In genomic region chr3:96561946-96562681, GRCm38 (mm10) we compare ENCODE assay signal across 8 mouse cellular contexts. TPM values are rescaled to one million over a fixed set of nuclear protein-coding genes. Genes with fewer than 3 reads are reported as not detected.
DNase-seq lines count a peak whose midpoint lies in the region; ATAC-seq lines count a peak whose summit lies in the region.

No protein-coding gene starts in this region.

- no peaks in the 10 kb centered on the region for H3K27me3 ChIP-seq in embryonic facial prominence, embryonic 11.5 days (ENCODE audit: control insufficient read depth, insufficient read depth, low read length)
- H3K27me3 ChIP-seq in embryonic facial prominence, embryonic 10.5 days (replicated peaks; ENCODE audit: low read depth, poor library complexity, severe bottlenecking), result no peaks in the 10 kb centered on the region
- no peaks in the 10 kb centered on the region for H3K27me3 ChIP-seq in heart, embryonic 14.5 days (ENCODE audit: control insufficient read depth, insufficient read depth, low read length)
- no peaks in the 10 kb centered on the region for H3K27me3 ChIP-seq in liver, embryonic 12.5 days (replicated peaks)

- DNase-seq in embryonic facial prominence, embryonic 11.5 days (ENCODE audit: low spot score), result no peak
- DNase-seq in embryonic facial prominence, embryonic 10.5 days (ENCODE audit: low spot score), result no peak
- peak; percentile 24 for DNase-seq in CD4-positive helper T cell, adult 2 months (ENCODE audit: low read depth, low spot score)
- DNase-seq in cerebellum, adult 11-12 months, result no peak
- no peak for DNase-seq in urinary bladder, postnatal 10 days (ENCODE audit: low spot score)

- H3K36me3 ChIP-seq in embryonic facial prominence, embryonic 11.5 days (replicated peaks; ENCODE audit: control insufficient read depth, insufficient read depth, low read depth, low read length), result no peaks in the 10 kb centered on the region; the same call in 1 of the 2 replicates
- peaks cover 23% of the 10 kb centered on the region for H3K36me3 ChIP-seq in embryonic facial prominence, embryonic 10.5 days (replicated peaks)
- peaks cover 33% of the 10 kb centered on the region for H3K36me3 ChIP-seq in heart, embryonic 14.5 days (ENCODE audit: control insufficient read depth, insufficient read depth, low read length)
- H3K36me3 ChIP-seq in liver, embryonic 12.5 days, result peaks cover 25% of the 10 kb centered on the region

- no peak overlapping the region for H3K4me3 ChIP-seq in embryonic facial prominence, embryonic 11.5 days (ENCODE audit: low read depth, low read length)
- no peak overlapping the region for H3K4me3 ChIP-seq in embryonic facial prominence, embryonic 10.5 days
- H3K4me3 ChIP-seq in heart, embryonic 14.5 days (ENCODE audit: control insufficient read depth in 1 of 2, insufficient read depth in 1 of 2, low read depth in 1 of 2, low read length in 2 of 2), result peak overlapping the region; percentile 22 to 76; a peak in 3 of 4 replicates
- no peak overlapping the region; the same call in 1 of the 2 replicates for H3K4me3 ChIP-seq in liver, embryonic 12.5 days

- WGBS in embryonic facial prominence, embryonic 11.5 days, result 60% methylated on average over 10 of the region's 10 CpGs
- WGBS in embryonic facial prominence, embryonic 10.5 days, result 61% methylated on average over 10 of the region's 10 CpGs
- 46% methylated on average over 10 of the region's 10 CpGs for WGBS in heart, embryonic 14.5 days
- 47% methylated on average over 10 of the region's 10 CpGs for WGBS in liver, embryonic 12.5 days (ENCODE audit: insufficient replicate concordance)

- H3K4me2 ChIP-seq in embryonic facial prominence, embryonic 11.5 days (ENCODE audit: low read depth, low read length), result no peak overlapping the region
- peak overlapping the region; percentile 85 for H3K4me2 ChIP-seq in heart, embryonic 14.5 days (ENCODE audit: low read length)
- peak overlapping the region; percentile 5; the same call in 1 of the 2 replicates for H3K4me2 ChIP-seq in liver, embryonic 12.5 days

- H3K9ac ChIP-seq in embryonic facial prominence, embryonic 11.5 days (replicated peaks; ENCODE audit: low read length), result no peak overlapping the region
- H3K9ac ChIP-seq in heart, embryonic 14.5 days (ENCODE audit: low read length), result peak overlapping the region; percentile 98
- H3K9ac ChIP-seq in liver, embryonic 12.5 days, result no peak overlapping the region

- no peak for ATAC-seq in embryonic facial prominence, embryonic 11.5 days (replicated peaks; ENCODE audit: insufficient number of reproducible peaks, low FRiP score, low TSS enrichment, low read depth)
- ATAC-seq in heart, embryonic 14.5 days (ENCODE audit: insufficient number of reproducible peaks, insufficient read depth, low FRiP score, low read depth), result no peak
- no peak for ATAC-seq in liver, embryonic 12.5 days
- ATAC-seq in megakaryocyte progenitor cell, adult 5-6 weeks (replicated peaks; ENCODE audit: poor library complexity), result no peak

- 0 out of 2 replicates have a peak overlapping the region, but pooled peaks have one; percentile 28 for H3K27ac ChIP-seq in embryonic facial prominence, embryonic 11.5 days (replicated peaks; ENCODE audit: low read depth, low read length)
- no peak overlapping the region for H3K27ac ChIP-seq in embryonic facial prominence, embryonic 10.5 days (replicated peaks)
- peak overlapping the region; percentile 55 to 96 for H3K27ac ChIP-seq in heart, embryonic 14.5 days (replicated peaks in 1 of 2; ENCODE audit: control insufficient read depth in 1 of 2, insufficient read depth in 1 of 2, low read depth in 2 of 2, low read length in 2 of 2)
- H3K27ac ChIP-seq in liver, embryonic 12.5 days, result peak overlapping the region; percentile 52

- H3K9me3 ChIP-seq in embryonic facial prominence, embryonic 11.5 days (replicated peaks; ENCODE audit: control insufficient read depth, low read length), result no peaks in the 10 kb centered on the region
- no peaks in the 10 kb centered on the region for H3K9me3 ChIP-seq in embryonic facial prominence, embryonic 10.5 days
- no peaks in the 10 kb centered on the region for H3K9me3 ChIP-seq in heart, embryonic 14.5 days (ENCODE audit: control insufficient read depth, low read length)
- no peaks in the 10 kb centered on the region for H3K9me3 ChIP-seq in liver, embryonic 12.5 days (replicated peaks)

- no peaks in the 10 kb centered on the region; the same call in 1 of the 2 replicates for H3K4me1 ChIP-seq in embryonic facial prominence, embryonic 11.5 days (ENCODE audit: control insufficient read depth, insufficient read depth, low read length)
- peaks cover 52% of the 10 kb centered on the region for H3K4me1 ChIP-seq in embryonic facial prominence, embryonic 10.5 days
- peaks cover 15 to 22% of the 10 kb centered on the region in 2 experiments for H3K4me1 ChIP-seq in heart, embryonic 14.5 days (ENCODE audit: control insufficient read depth in 2 of 2, insufficient read depth in 2 of 2, low read length in 2 of 2)
- H3K4me1 ChIP-seq in liver, embryonic 12.5 days, result peaks cover 69% of the 10 kb centered on the region

RNA-seq across cellular contexts. Expression of gene Txnip, which starts 4.4 kb away (rescaled TPM):
- polyA plus RNA-seq in embryonic facial prominence, embryonic 11.5 days (2014; fragmentation: Nextera tagmentation; extraction: Ambion mirVana), result 62.3 and 63.6 TPM in 2 replicates
- polyA plus RNA-seq in embryonic facial prominence, embryonic 10.5 days (2016; fragmentation: Nextera tagmentation; extraction: Ambion mirVana), result 31.2 and 34.9 TPM in 2 replicates
- 257 and 262 TPM in 2 replicates for polyA plus RNA-seq in heart, embryonic 14.5 days (2014; fragmentation: Nextera tagmentation; extraction: Ambion mirVana)
- 28.6 and 29.9 TPM in 2 replicates for polyA plus RNA-seq in liver, embryonic 12.5 days (2016; fragmentation: Nextera tagmentation; extraction: Ambion mirVana)
- 103 and 139 TPM in 2 replicates for total RNA-seq in megakaryocyte progenitor cell, adult 5-6 weeks (2015)
- 94.6 and 128 TPM in 2 replicates for total RNA-seq in megakaryocyte progenitor cell, adult 5-6 weeks (2017)

RNA-seq across cellular contexts. Expression of gene Gm16253, which starts 14.7 kb away (rescaled TPM):
- polyA plus RNA-seq in embryonic facial prominence, embryonic 11.5 days (2014; fragmentation: Nextera tagmentation; extraction: Ambion mirVana), result not detected in 2 replicates
- 1.6 and 1.9 TPM in 2 replicates for polyA plus RNA-seq in embryonic facial prominence, embryonic 10.5 days (2016; fragmentation: Nextera tagmentation; extraction: Ambion mirVana)
- polyA plus RNA-seq in heart, embryonic 14.5 days (2014; fragmentation: Nextera tagmentation; extraction: Ambion mirVana), result 0.68 and 0.81 TPM in 2 replicates
- polyA plus RNA-seq in liver, embryonic 12.5 days (2016; fragmentation: Nextera tagmentation; extraction: Ambion mirVana), result 0.24 and 0.26 TPM in 2 replicates
- not detected in 2 replicates for total RNA-seq in megakaryocyte progenitor cell, adult 5-6 weeks (2015)
- total RNA-seq in megakaryocyte progenitor cell, adult 5-6 weeks (2017), result not detected in 2 replicates

RNA-seq across cellular contexts. Expression of gene Polr3gl, which starts 31.9 kb away (rescaled TPM):
- polyA plus RNA-seq in embryonic facial prominence, embryonic 11.5 days (2014; fragmentation: Nextera tagmentation; extraction: Ambion mirVana), result 13.2 and 14.2 TPM in 2 replicates
- polyA plus RNA-seq in embryonic facial prominence, embryonic 10.5 days (2016; fragmentation: Nextera tagmentation; extraction: Ambion mirVana), result 30.0 and 33.1 TPM in 2 replicates
- 25.5 and 28.7 TPM in 2 replicates for polyA plus RNA-seq in heart, embryonic 14.5 days (2014; fragmentation: Nextera tagmentation; extraction: Ambion mirVana)
- 16.7 and 19.8 TPM in 2 replicates for polyA plus RNA-seq in liver, embryonic 12.5 days (2016; fragmentation: Nextera tagmentation; extraction: Ambion mirVana)
- total RNA-seq in megakaryocyte progenitor cell, adult 5-6 weeks (2015), result 27.0 and 30.4 TPM in 2 replicates
- 50.7 and 59.5 TPM in 2 replicates for total RNA-seq in megakaryocyte progenitor cell, adult 5-6 weeks (2017)

RNA-seq across cellular contexts. Expression of gene Ankrd34a, which starts 34.3 kb away (rescaled TPM):
- polyA plus RNA-seq in embryonic facial prominence, embryonic 11.5 days (2014; fragmentation: Nextera tagmentation; extraction: Ambion mirVana), result 0.90 and 1.1 TPM in 2 replicates
- 0.66 and 0.99 TPM in 2 replicates for polyA plus RNA-seq in embryonic facial prominence, embryonic 10.5 days (2016; fragmentation: Nextera tagmentation; extraction: Ambion mirVana)
- polyA plus RNA-seq in heart, embryonic 14.5 days (2014; fragmentation: Nextera tagmentation; extraction: Ambion mirVana), result 8.4 and 8.5 TPM in 2 replicates
- polyA plus RNA-seq in liver, embryonic 12.5 days (2016; fragmentation: Nextera tagmentation; extraction: Ambion mirVana), result 0.33 and 0.44 TPM in 2 replicates
- not detected in 2 replicates for total RNA-seq in megakaryocyte progenitor cell, adult 5-6 weeks (2015)
- total RNA-seq in megakaryocyte progenitor cell, adult 5-6 weeks (2017), result not detected in 2 replicates

RNA-seq across cellular contexts. Expression of gene Hfe2, which starts 37.1 kb away (rescaled TPM):
- polyA plus RNA-seq in embryonic facial prominence, embryonic 11.5 days (2014; fragmentation: Nextera tagmentation; extraction: Ambion mirVana), result 1.2 and 1.5 TPM in 2 replicates
- polyA plus RNA-seq in embryonic facial prominence, embryonic 10.5 days (2016; fragmentation: Nextera tagmentation; extraction: Ambion mirVana), result 1.4 and 1.5 TPM in 2 replicates
- 10.8 and 11.7 TPM in 2 replicates for polyA plus RNA-seq in heart, embryonic 14.5 days (2014; fragmentation: Nextera tagmentation; extraction: Ambion mirVana)
- polyA plus RNA-seq in liver, embryonic 12.5 days (2016; fragmentation: Nextera tagmentation; extraction: Ambion mirVana), result 0.68 and 0.98 TPM in 2 replicates
- total RNA-seq in megakaryocyte progenitor cell, adult 5-6 weeks (2015), result not detected in 2 replicates
- not detected in 2 replicates for total RNA-seq in megakaryocyte progenitor cell, adult 5-6 weeks (2017)

Comparison
In these comparisons a context has a peak if more than half of its experiments do, and no peak if none do; other contexts are left out.
1. H3K4me3 ChIP-seq: peak in heart, embryonic 14.5 days (2 of 2); none in embryonic facial prominence, embryonic 11.5 days (single experiment), embryonic facial prominence, embryonic 10.5 days (single experiment) and liver, embryonic 12.5 days (single experiment).